Comparison of ENCODE assay signal across 13 mouse cellular contexts in the genomic region with DNA sequence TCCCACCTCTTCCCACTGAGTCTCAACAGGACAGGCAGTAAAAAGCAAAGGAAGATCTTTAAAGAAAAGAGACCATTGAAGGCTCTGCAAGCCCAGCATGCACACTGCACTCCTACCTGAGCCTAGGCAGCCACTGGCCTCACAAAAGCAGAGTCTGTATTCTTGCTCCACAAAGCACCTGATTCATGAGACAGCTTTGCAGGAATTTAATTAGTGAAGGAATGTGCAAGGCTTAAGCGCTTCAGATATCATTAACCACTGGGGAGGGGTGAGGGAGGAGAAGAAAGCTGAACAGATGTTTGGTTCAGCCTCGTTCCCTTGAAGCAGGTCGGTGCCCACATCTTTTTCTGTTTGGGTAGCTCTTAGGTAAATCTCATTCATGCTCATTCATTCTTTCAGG.
DNase-seq lines count a peak whose midpoint lies in the region; ATAC-seq and TF ChIP-seq lines count a peak whose summit lies in the region.
"Had no signal": no experiment of that assay in that cellular context is flagged by ENCODE, and none has a peak within 500 bp of the region (broad histone marks: within the 10 kb centered on the region; RNA-seq: fewer than 3 reads in every experiment).

No protein-coding gene starts in this region.

- WGBS in forebrain, embryonic 14.5 days, result under 1% methylated on average over 3 of the region's 3 CpGs
- WGBS in forebrain, postnatal 0 days, result 9% methylated on average over 3 of the region's 3 CpGs
- 25% methylated on average over 3 of the region's 3 CpGs for WGBS in hindbrain, postnatal 0 days

- H3K27me3 ChIP-seq in forebrain, embryonic 14.5 days (replicated peaks; ENCODE audit: control insufficient read depth, insufficient read depth, low read length), result no peaks in the 10 kb centered on the region
- no peaks in the 10 kb centered on the region for H3K27me3 ChIP-seq in forebrain, postnatal 0 days (ENCODE audit: insufficient read depth, low read length)
- no peaks in the 10 kb centered on the region for H3K27me3 ChIP-seq in hindbrain, postnatal 0 days (ENCODE audit: insufficient read depth, low read length)
- H3K27me3 ChIP-seq: embryonic facial prominence, embryonic 15.5 days; intestine, embryonic 15.5 days; neural tube, embryonic 12.5 days had no signal

- DNase-seq in forebrain, embryonic 14.5 days (ENCODE audit: low spot score), result peak; percentile 24
- DNase-seq in forebrain, postnatal 0 days, result no peak
- DNase-seq in R1 (ENCODE audit: low read depth, low spot score), result peak; percentile 16
- peak; percentile 44 for DNase-seq in hindbrain, postnatal 0 days (ENCODE audit: low spot score)
- DNase-seq in kidney, postnatal 25 days, result peak; percentile 39 to 56
- no peak for DNase-seq in right cerebral cortex, postnatal 10 days (ENCODE audit: low spot score in 2 of 2)
- DNase-seq in left cerebral cortex, postnatal 4 days, result no peak
- no peak for DNase-seq in adrenal gland, postnatal 36 days

- H3K36me3 ChIP-seq in forebrain, embryonic 14.5 days (ENCODE audit: control insufficient read depth, insufficient read depth, low read length), result no peaks in the 10 kb centered on the region
- no peaks in the 10 kb centered on the region for H3K36me3 ChIP-seq in forebrain, postnatal 0 days (ENCODE audit: insufficient read depth)
- no peaks in the 10 kb centered on the region for H3K36me3 ChIP-seq in hindbrain, postnatal 0 days (ENCODE audit: insufficient read depth, low read length)
- H3K36me3 ChIP-seq: embryonic facial prominence, embryonic 15.5 days; heart, embryonic 10.5 days; intestine, embryonic 15.5 days; neural tube, embryonic 12.5 days had no signal

- TF ChIP-seq CTCF in forebrain, postnatal 0 days (IDR thresholded peaks at IDR 0.05; ENCODE audit: low read depth), result no peak
- no peak for TF ChIP-seq CTCF in hindbrain, postnatal 0 days (IDR thresholded peaks at IDR 0.05; ENCODE audit: low read depth)

- no peak overlapping the region for H3K27ac ChIP-seq in forebrain, embryonic 14.5 days (ENCODE audit: low read depth, low read length)
- no peak overlapping the region for H3K27ac ChIP-seq in forebrain, postnatal 0 days (ENCODE audit: low read depth, low read length)
- no peak overlapping the region for H3K27ac ChIP-seq in hindbrain, postnatal 0 days
- H3K27ac ChIP-seq: embryonic facial prominence, embryonic 15.5 days; heart, embryonic 10.5 days; intestine, embryonic 15.5 days; neural tube, embryonic 12.5 days; stomach, postnatal 0 days had no signal

- H3K9me3 ChIP-seq in forebrain, embryonic 14.5 days (replicated peaks; ENCODE audit: control insufficient read depth, low read length), result no peaks in the 10 kb centered on the region
- no peaks in the 10 kb centered on the region for H3K9me3 ChIP-seq in forebrain, postnatal 0 days (ENCODE audit: low read length)
- no peaks in the 10 kb centered on the region for H3K9me3 ChIP-seq in hindbrain, postnatal 0 days (ENCODE audit: low read length)
- H3K9me3 ChIP-seq: embryonic facial prominence, embryonic 15.5 days; heart, embryonic 10.5 days; intestine, embryonic 15.5 days; neural tube, embryonic 12.5 days had no signal

- H3K4me1 ChIP-seq in forebrain, embryonic 14.5 days (ENCODE audit: control insufficient read depth, insufficient read depth, low read length), result peaks cover 5% of the 10 kb centered on the region
- H3K4me1 ChIP-seq in forebrain, postnatal 0 days (ENCODE audit: insufficient read depth), result no peaks in the 10 kb centered on the region; the same call in 1 of the 2 replicates
- H3K4me1 ChIP-seq in hindbrain, postnatal 0 days (ENCODE audit: insufficient read depth, low read length), result no peaks in the 10 kb centered on the region
- H3K4me1 ChIP-seq: embryonic facial prominence, embryonic 15.5 days; intestine, embryonic 15.5 days; neural tube, embryonic 12.5 days had no signal

- no peak overlapping the region for H3K4me2 ChIP-seq in forebrain, embryonic 14.5 days (ENCODE audit: low read length)
- no peak overlapping the region for H3K4me2 ChIP-seq in forebrain, postnatal 0 days (ENCODE audit: low read depth)
- H3K4me2 ChIP-seq in hindbrain, postnatal 0 days (ENCODE audit: low read depth, low read length), result no peak overlapping the region
- H3K4me2 ChIP-seq: embryonic facial prominence, embryonic 15.5 days; intestine, embryonic 15.5 days; neural tube, embryonic 12.5 days had no signal

- H3K9ac ChIP-seq in forebrain, embryonic 14.5 days (ENCODE audit: low read length), result no peak overlapping the region
- no peak overlapping the region for H3K9ac ChIP-seq in forebrain, postnatal 0 days
- H3K9ac ChIP-seq in hindbrain, postnatal 0 days (replicated peaks; ENCODE audit: low read length), result no peak overlapping the region
- H3K9ac ChIP-seq: embryonic facial prominence, embryonic 15.5 days; intestine, embryonic 15.5 days; neural tube, embryonic 12.5 days had no signal

- intact Hi-C loops in left cerebral cortex, postnatal 4 days (cut with DNase I), result no loop called here

- ATAC-seq in forebrain, embryonic 14.5 days, result no peak
- no peak for ATAC-seq in forebrain, postnatal 0 days
- peak; percentile 49; the same call in 1 of the 2 replicates for ATAC-seq in hindbrain, postnatal 0 days
- ATAC-seq: intestine, embryonic 15.5 days had no signal

- no peak overlapping the region for H3K4me3 ChIP-seq in forebrain, embryonic 14.5 days (ENCODE audit: low read depth, low read length)
- H3K4me3 ChIP-seq in forebrain, postnatal 0 days (ENCODE audit: low read depth, low read length), result no peak overlapping the region
- no peak overlapping the region for H3K4me3 ChIP-seq in hindbrain, postnatal 0 days (ENCODE audit: low read length)
- H3K4me3 ChIP-seq: embryonic facial prominence, embryonic 15.5 days; heart, embryonic 10.5 days; intestine, embryonic 15.5 days; neural tube, embryonic 12.5 days had no signal

Comparison
In these comparisons a context has a peak if more than half of its experiments do, and no peak if none do; other contexts are left out.
1. DNase-seq: peak in forebrain, embryonic 14.5 days (single experiment), R1 (single experiment), hindbrain, postnatal 0 days (single experiment) and kidney, postnatal 25 days (2 of 2); none in forebrain, postnatal 0 days (single experiment), right cerebral cortex, postnatal 10 days (0 of 2), left cerebral cortex, postnatal 4 days (single experiment) and adrenal gland, postnatal 36 days (0 of 2).